Mouse (Mus musculus) midbrain, embryonic 11.5 days (tissue): ENCODE results near the gene Gatc. TPM values are rescaled to one million over a fixed set of nuclear protein-coding genes. Genes with fewer than 3 reads are reported as not detected.

Experiments used
- ATAC-seq: fragments of 200-750 bp; cut with Nextera tagmentation; 2 replicates; pipeline ENCODE4 v1.8.0; 2017; ENCODE audit warnings: moderate TSS enrichment, moderate library complexity; ENCODE audit not compliant: low FRiP score
- DNase-seq: peaks from one replicate; pipeline ENCODE4 v3.0.0; 2015; ENCODE audit warnings: low spot score; ENCODE audit errors: missing footprints
- H3K27ac ChIP-seq: fragments of 300-500 bp; sonication (generic); 2 replicates; pipeline ENCODE4 v1.5.1; 2014; ENCODE audit warnings: low read depth, low read length
- H3K27me3 ChIP-seq: fragments of 300-500 bp; sonication (generic); 2 replicates; pipeline ENCODE4 v1.6.1; 2014; ENCODE audit warnings: mild to moderate bottlenecking, low read length, moderate library complexity, mixed read lengths; ENCODE audit not compliant: control insufficient read depth, insufficient read depth
- H3K36me3 ChIP-seq: fragments of 300-500 bp; sonication (generic); 2 replicates; pipeline ENCODE4 v1.6.1; 2014; ENCODE audit warnings: mild to moderate bottlenecking, low read length, moderate library complexity, mixed read lengths; ENCODE audit not compliant: control insufficient read depth, insufficient read depth
- H3K4me1 ChIP-seq: fragments of 300-500 bp; sonication (generic); 2 replicates; pipeline ENCODE4 v1.6.1; 2014; ENCODE audit warnings: low read length; ENCODE audit not compliant: control insufficient read depth, insufficient read depth
- H3K4me2 ChIP-seq: fragments of 300-500 bp; sonication (generic); 2 replicates; pipeline ENCODE4 v1.6.1; 2014; ENCODE audit warnings: mild to moderate bottlenecking, moderate library complexity
- H3K4me3 ChIP-seq: fragments of 300-500 bp; sonication (generic); 2 replicates; pipeline ENCODE4 v1.5.1; 2014; ENCODE audit warnings: low read depth, low read length
- H3K9ac ChIP-seq: fragments of 300-500 bp; sonication (generic); 2 replicates; pipeline ENCODE4 v1.6.1; 2014; ENCODE audit warnings: low read length
- H3K9me3 ChIP-seq: fragments of 300-500 bp; sonication (generic); 2 replicates; pipeline ENCODE4 v1.6.1; 2016; ENCODE audit warnings: low read length; ENCODE audit not compliant: control insufficient read depth
- WGBS: fragments of 180-500 bp; shearing (Covaris S2); extraction: QIAGEN DNeasy Blood & Tissue Kit; methylation state at CpG from one replicate; pipeline ENCODE4 v1.1.7; 2014; 5-methylcytosine and 5-hydroxymethylcytosine counted together
- polyA plus RNA-seq: library from polyadenylated mRNA; unstranded; fragments of >200 nt; fragmentation: Nextera tagmentation; extraction: Ambion mirVana; gene quantifications from 2 replicates; pipeline ENCODE4 v1.2.1, GENCODE M21; 2014

The Gatc gene
- polyA plus RNA-seq, 1 experiment from 2014 or later = 43.5 TPM

- DNase-seq = no peak
- Histone ChIP-seq H3K4me3 (peak overlapping the region; percentile 79), H3K4me2 (peak overlapping the region; percentile 78), H3K36me3 (peaks cover 22% of the 10 kb centered on the region), H3K4me1 (peaks cover 11% of the 10 kb centered on the region; the same call in 1 of the 2 replicates), H3K27ac (peak overlapping the region; percentile 78; the same call in 1 of the 2 replicates), H3K9ac (peak overlapping the region; percentile 94), H3K27me3 (no peaks in the 10 kb centered on the region), H3K9me3 (no peaks in the 10 kb centered on the region)
- 0 out of 2 replicates have a peak, but pooled peaks have one; percentile 8 for ATAC-seq
- WGBS = 13% methylated on average over 36 of the region's 36 CpGs
Measured at GRCm38 (mm10) chr5:115341314-115342165, 562 bp upstream of the Gatc start.

GRCm38 (mm10) chr5:115340007-115340406, 971 bp downstream of the Gatc start:
- peak; percentile 88 for DNase-seq
- H3K9me3 ChIP-seq = no peaks in the 10 kb centered on the region
- H3K4me2 ChIP-seq = peak overlapping the region; percentile 78
- peaks cover 24% of the 10 kb centered on the region for H3K36me3 ChIP-seq
- WGBS = 38% methylated on average over 7 of the region's 7 CpGs
- ATAC-seq = no peak
- H3K4me3 ChIP-seq = peak overlapping the region; percentile 79; the same call in 1 of the 2 replicates
- H3K27ac ChIP-seq = no peak overlapping the region
- peak overlapping the region; percentile 41; the same call in 1 of the 2 replicates for H3K9ac ChIP-seq
- no peaks in the 10 kb centered on the region for H3K27me3 ChIP-seq
- H3K4me1 ChIP-seq = peaks cover 11% of the 10 kb centered on the region; the same call in 1 of the 2 replicates

GRCm38 (mm10) chr5:115333626-115334025, 7.4 kb downstream of the Gatc start:
- peaks cover 36% of the 10 kb centered on the region for H3K36me3 ChIP-seq
- H3K27me3 ChIP-seq = no peaks in the 10 kb centered on the region
- H3K4me2 ChIP-seq = no peak overlapping the region
- 87% methylated on average over 3 of the region's 3 CpGs for WGBS
- H3K9me3 ChIP-seq = no peaks in the 10 kb centered on the region
- H3K4me1 ChIP-seq = peaks cover 10% of the 10 kb centered on the region
- H3K27ac ChIP-seq = no peak overlapping the region
- no peak overlapping the region for H3K9ac ChIP-seq
- no peak for ATAC-seq
- no peak overlapping the region for H3K4me3 ChIP-seq
- DNase-seq = no peak

- peaks cover 36% of the 10 kb centered on the region for H3K36me3 ChIP-seq
- H3K9me3 ChIP-seq = no peaks in the 10 kb centered on the region
- 91% methylated on average over 9 of the region's 9 CpGs for WGBS
Measured at GRCm38 (mm10) chr5:115330955-115331354, 10.0 kb downstream of the Gatc start.

GRCm38 (mm10) chr5:115327610-115328548, 13.1 kb downstream of the Gatc start:
- peaks cover 20% of the 10 kb centered on the region for H3K4me1 ChIP-seq
- no peaks in the 10 kb centered on the region for H3K9me3 ChIP-seq
- peak; percentile 48 for ATAC-seq
- H3K36me3 ChIP-seq = peaks cover 11% of the 10 kb centered on the region; the same call in 1 of the 2 replicates
- peak overlapping the region; percentile 95 for H3K9ac ChIP-seq
- H3K27ac ChIP-seq = peak overlapping the region; percentile 86
- peak overlapping the region; percentile 82 for H3K4me2 ChIP-seq
- peak overlapping the region; percentile 98 for H3K4me3 ChIP-seq
- no peaks in the 10 kb centered on the region for H3K27me3 ChIP-seq
- peak; percentile 94 for DNase-seq
- under 1% methylated on average over 55 of the region's 55 CpGs for WGBS

More at GRCm38 (mm10) chr5:115330955-115331354, 10.0 kb downstream of the Gatc start:
- Histone ChIP-seq H3K27me3 (no peaks in the 10 kb centered on the region), H3K4me2 (no peak overlapping the region), H3K4me3 (no peak overlapping the region), H3K27ac (no peak overlapping the region), H3K9ac (no peak overlapping the region), H3K4me1 (peaks cover 20% of the 10 kb centered on the region)
- ATAC-seq (no peak), DNase-seq (no peak)

GRCm38 (mm10) chr5:115326875-115327609, 13.9 kb downstream of the Gatc start, which contains the start of gene Srsf9:
Gene Srsf9 (plus strand): TSS chr5:115327177.
- H3K9ac ChIP-seq = peak within 1 kb of the TSS; percentile 95
- peak within 1 kb of the TSS; percentile 86 for H3K27ac ChIP-seq
- ATAC-seq (peak; percentile 95), DNase-seq (peak; percentile 100)
- H3K27me3 ChIP-seq = no peaks in the 10 kb centered on the region
- H3K4me2 ChIP-seq = peak within 1 kb of the TSS; percentile 82
- 1% methylated on average over 79 of the region's 97 CpGs for WGBS
- no peaks in the 10 kb centered on the region for H3K9me3 ChIP-seq
- H3K36me3 ChIP-seq = peaks cover 8% of the 10 kb centered on the region; the same call in 1 of the 2 replicates
- peak within 1 kb of the TSS; percentile 98 for H3K4me3 ChIP-seq
- H3K4me1 ChIP-seq = peaks cover 20% of the 10 kb centered on the region

- H3K9me3 ChIP-seq = no peaks in the 10 kb centered on the region
- peak overlapping the region; percentile 98 for H3K4me3 ChIP-seq
- no peak for DNase-seq
- peaks cover 7% of the 10 kb centered on the region; the same call in 1 of the 2 replicates for H3K36me3 ChIP-seq
- H3K27ac ChIP-seq = peak overlapping the region; percentile 86; the same call in 1 of the 2 replicates
- H3K27me3 ChIP-seq = no peaks in the 10 kb centered on the region
- peaks cover 20% of the 10 kb centered on the region for H3K4me1 ChIP-seq
- H3K9ac ChIP-seq = peak overlapping the region; percentile 95
- WGBS = 33% methylated on average over 11 of the region's 11 CpGs
- peak; percentile 60 for ATAC-seq
- H3K4me2 ChIP-seq = peak overlapping the region; percentile 82
Measured at GRCm38 (mm10) chr5:115326256-115326831, 14.6 kb downstream of the Gatc start.
